15 mouse cellular contexts compared by ENCODE assay signal in the genomic region with DNA sequence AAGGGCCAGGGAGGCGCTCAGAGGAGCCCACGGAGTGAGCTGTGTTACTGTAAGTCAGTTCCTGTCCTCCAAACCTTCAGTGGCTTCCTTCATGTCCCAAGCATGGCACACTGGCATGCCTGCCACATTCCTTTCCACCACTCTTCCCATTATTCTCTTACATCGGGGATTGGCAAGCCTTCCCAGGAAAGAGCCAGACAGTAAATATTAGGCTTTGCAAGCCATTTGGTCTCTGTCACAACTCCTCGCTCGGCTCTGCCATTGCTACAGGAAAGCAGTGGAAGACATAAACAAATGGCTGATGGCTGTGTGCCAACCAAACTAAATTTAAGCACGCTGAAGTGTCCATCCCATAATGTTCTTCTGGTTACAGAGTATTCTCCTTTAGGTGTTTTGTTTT. TPM values are rescaled to one million over a fixed set of nuclear protein-coding genes. Genes with fewer than 3 reads are reported as not detected.
DNase-seq lines count a peak whose midpoint lies in the region; ATAC-seq and TF ChIP-seq lines count a peak whose summit lies in the region.
"Had no signal": no experiment of that assay in that cellular context is flagged by ENCODE, and none has a peak within 500 bp of the region (broad histone marks: within the 10 kb centered on the region; RNA-seq: fewer than 3 reads in every experiment).

No protein-coding gene starts in this region.

- H3K4me3 ChIP-seq in embryonic facial prominence, embryonic 12.5 days, result no peak overlapping the region
- no peak overlapping the region for H3K4me3 ChIP-seq in embryonic facial prominence, embryonic 10.5 days
- H3K4me3 ChIP-seq in lung, postnatal 0 days (ENCODE audit: low read depth, low read length), result no peak overlapping the region
- H3K4me3 ChIP-seq: forebrain, embryonic 10.5 days; hindbrain, embryonic 10.5 days; limb, embryonic 10.5 days had no signal

- ATAC-seq in embryonic facial prominence, embryonic 12.5 days (ENCODE audit: insufficient number of reproducible peaks, insufficient read depth, low FRiP score, low TSS enrichment), result no peak
- ATAC-seq in lung, postnatal 0 days, result peak; percentile 23; the same call in 1 of the 2 replicates
- ATAC-seq: activated CD4-positive, CD25-positive, alpha-beta regulatory T cell, adult 4 months had no signal

- no peaks in the 10 kb centered on the region for H3K36me3 ChIP-seq in embryonic facial prominence, embryonic 12.5 days
- H3K36me3 ChIP-seq in embryonic facial prominence, embryonic 10.5 days (replicated peaks), result no peaks in the 10 kb centered on the region
- no peaks in the 10 kb centered on the region for H3K36me3 ChIP-seq in lung, postnatal 0 days (ENCODE audit: insufficient read depth, low read length)
- H3K36me3 ChIP-seq: forebrain, embryonic 10.5 days; hindbrain, embryonic 10.5 days; limb, embryonic 10.5 days had no signal

- no peak for TF ChIP-seq CTCF in brain, embryonic 14.5 days (IDR thresholded peaks at IDR 0.05; ENCODE audit: borderline replicate concordance, extremely low read depth, insufficient read depth, insufficient read length)
- no peak for TF ChIP-seq CTCF in lung, postnatal 0 days (IDR thresholded peaks at IDR 0.05)

- no peak overlapping the region for H3K4me2 ChIP-seq in embryonic facial prominence, embryonic 12.5 days (replicated peaks)
- no peak overlapping the region for H3K4me2 ChIP-seq in lung, postnatal 0 days (replicated peaks; ENCODE audit: low read depth, low read length)

- DNase-seq in embryonic facial prominence, embryonic 10.5 days (ENCODE audit: low spot score), result no peak
- peak; percentile 63 for DNase-seq in kidney, postnatal 10 days
- no peak for DNase-seq in kidney, adult 9 months
- DNase-seq in brain, embryonic 14.5 days (ENCODE audit: low read depth), result peak; percentile 61
- peak; percentile 46 for DNase-seq in lung, postnatal 0 days (ENCODE audit: low spot score)
- DNase-seq in thymus, postnatal 25 days, result no peak
- DNase-seq in spleen, postnatal 4 days (ENCODE audit: low spot score in 2 of 2), result no peak
- DNase-seq: adrenal gland, postnatal 25 days; cerebellum, postnatal 25 days had no signal

- no peak for TF ChIP-seq POLR2A in brain, embryonic 14.5 days (IDR thresholded peaks at IDR 0.05; ENCODE audit: borderline replicate concordance, extremely low read depth, insufficient read depth, insufficient read length, poor library complexity, severe bottlenecking)

- no peaks in the 10 kb centered on the region for H3K27me3 ChIP-seq in embryonic facial prominence, embryonic 12.5 days
- no peaks in the 10 kb centered on the region for H3K27me3 ChIP-seq in embryonic facial prominence, embryonic 10.5 days (replicated peaks; ENCODE audit: low read depth, poor library complexity, severe bottlenecking)
- H3K27me3 ChIP-seq in lung, postnatal 0 days (replicated peaks; ENCODE audit: insufficient read depth, low read length), result no peaks in the 10 kb centered on the region

- no peak overlapping the region for H3K9ac ChIP-seq in embryonic facial prominence, embryonic 12.5 days
- no peak overlapping the region for H3K9ac ChIP-seq in lung, postnatal 0 days (replicated peaks; ENCODE audit: low read depth)
- H3K9ac ChIP-seq: liver, embryonic 14.5 days had no signal

- peaks cover 21% of the 10 kb centered on the region for H3K4me1 ChIP-seq in embryonic facial prominence, embryonic 12.5 days
- peaks cover 19% of the 10 kb centered on the region; the same call in 1 of the 2 replicates for H3K4me1 ChIP-seq in embryonic facial prominence, embryonic 10.5 days
- H3K4me1 ChIP-seq in lung, postnatal 0 days (ENCODE audit: insufficient read depth, low read depth, low read length), result peaks cover 4% of the 10 kb centered on the region; the same call in 1 of the 2 replicates

- H3K27ac ChIP-seq in embryonic facial prominence, embryonic 12.5 days, result peak overlapping the region; percentile 50; the same call in 1 of the 2 replicates
- no peak overlapping the region for H3K27ac ChIP-seq in embryonic facial prominence, embryonic 10.5 days (replicated peaks)
- H3K27ac ChIP-seq in lung, postnatal 0 days (ENCODE audit: low read length), result no peak overlapping the region
- H3K27ac ChIP-seq: forebrain, embryonic 10.5 days; limb, embryonic 10.5 days had no signal

- WGBS in embryonic facial prominence, embryonic 12.5 days, result 79% methylated on average over 6 of the region's 6 CpGs
- 88% methylated on average over 6 of the region's 6 CpGs for WGBS in embryonic facial prominence, embryonic 10.5 days
- 19% methylated on average over 6 of the region's 6 CpGs for WGBS in lung, postnatal 0 days

- no peaks in the 10 kb centered on the region for H3K9me3 ChIP-seq in embryonic facial prominence, embryonic 12.5 days
- H3K9me3 ChIP-seq in embryonic facial prominence, embryonic 10.5 days, result no peaks in the 10 kb centered on the region
- no peaks in the 10 kb centered on the region for H3K9me3 ChIP-seq in lung, postnatal 0 days (ENCODE audit: low read length)
- H3K9me3 ChIP-seq: forebrain, embryonic 10.5 days; hindbrain, embryonic 10.5 days; limb, embryonic 10.5 days had no signal

- 0 out of 2 replicates have a peak, but pooled peaks have one; percentile 32 for TF ChIP-seq EP300 in lung, postnatal 0 days (IDR thresholded peaks at IDR 0.05)

RNA-seq across cellular contexts. Expression of a gene that starts 7.1 kb away (rescaled TPM):
- 64.6 and 70.2 TPM in 2 replicates for polyA plus RNA-seq in embryonic facial prominence, embryonic 12.5 days (2016; fragmentation: Nextera tagmentation; extraction: Ambion mirVana)
- polyA plus RNA-seq in embryonic facial prominence, embryonic 10.5 days (2016; fragmentation: Nextera tagmentation; extraction: Ambion mirVana), result 54.1 and 55.1 TPM in 2 replicates
- 9.5 and 15.6 TPM in 2 replicates for polyA plus RNA-seq in brain, embryonic 14.5 days (2012; rRNA removed)
- polyA plus RNA-seq in lung, postnatal 0 days (2015; fragmentation: Nextera tagmentation; extraction: Ambion mirVana), result 12.9 and 22.7 TPM in 2 replicates

Comparison
In these comparisons a context has a peak if more than half of its experiments do, and no peak if none do; other contexts are left out.
1. DNase-seq: peak in kidney, postnatal 10 days (single experiment), brain, embryonic 14.5 days (single experiment) and lung, postnatal 0 days (single experiment); none in embryonic facial prominence, embryonic 10.5 days (single experiment), kidney, adult 9 months (single experiment), thymus, postnatal 25 days (single experiment) and spleen, postnatal 4 days (0 of 2).